Mouse (Mus musculus) adrenal gland, adult 8-10 months (tissue): ENCODE results near the gene Capn5. TPM values are rescaled to one million over a fixed set of nuclear protein-coding genes. Genes with fewer than 3 reads are reported as not detected.

Experiments used
- DNase-seq: peaks from one replicate; pipeline ENCODE4 v3.0.0; 2022
- total RNA-seq, 4 experiments: library from RNA; stranded (reverse); gene quantifications; 2 replicates each; pipeline ENCODE4 v1.2.4; 2022

The Capn5 gene
- total RNA-seq, 4 experiments from 2014 or later, result 6.8 to 11.1 (median 9.8) TPM

GRCm38 (mm10) chr7:98147766-98148165 is 30.3 kb downstream of the Capn5 start:
- peak; percentile 75 for DNase-seq

- DNase-seq, result no peak
Measured at GRCm38 (mm10) chr7:98146447-98146845, 31.6 kb downstream of the Capn5 start.

GRCm38 (mm10) chr7:98145842-98146446 is 32.1 kb downstream of the Capn5 start:
- no peak for DNase-seq

- no peak for DNase-seq
Measured at GRCm38 (mm10) chr7:98145402-98145801, 32.7 kb downstream of the Capn5 start, which contains the start of gene Omp. Omp (minus strand) TSS chr7:98145502.

GRCm38 (mm10) chr7:98142648-98143047 is 35.4 kb downstream of the Capn5 start:
- DNase-seq, result no peak

GRCm38 (mm10) chr7:98142247-98142646 is 35.8 kb downstream of the Capn5 start:
- DNase-seq, result no peak

GRCm38 (mm10) chr7:98141206-98141605 is 36.9 kb downstream of the Capn5 start:
- no peak for DNase-seq

- DNase-seq, result no peak
Measured at GRCm38 (mm10) chr7:98140597-98140996, 37.5 kb downstream of the Capn5 start.

- no peak for DNase-seq
Measured at GRCm38 (mm10) chr7:98139216-98139615, 38.9 kb downstream of the Capn5 start.

GRCm38 (mm10) chr7:98137995-98138394 is 40.1 kb downstream of the Capn5 start:
- DNase-seq, result no peak

- no peak for DNase-seq
Measured at GRCm38 (mm10) chr7:98137583-98137982, 40.5 kb downstream of the Capn5 start.

GRCm38 (mm10) chr7:98131751-98132150 is 46.3 kb downstream of the Capn5 start:
- DNase-seq, result no peak

- no peak for DNase-seq
Measured at GRCm38 (mm10) chr7:98125473-98125872, 52.6 kb downstream of the Capn5 start.

- DNase-seq, result no peak
Measured at GRCm38 (mm10) chr7:98124701-98125100, 53.4 kb downstream of the Capn5 start.

GRCm38 (mm10) chr7:98121673-98122072 is 56.4 kb downstream of the Capn5 start:
- no peak for DNase-seq

- DNase-seq, result peak; percentile 82
Measured at GRCm38 (mm10) chr7:98121241-98121640, 56.8 kb downstream of the Capn5 start.

GRCm38 (mm10) chr7:98120325-98120724 is 57.7 kb downstream of the Capn5 start:
- peak; percentile 63 for DNase-seq

- no peak for DNase-seq
Measured at GRCm38 (mm10) chr7:98119961-98120232, 58.2 kb downstream of the Capn5 start.

- peak; percentile 92 for DNase-seq
Measured at GRCm38 (mm10) chr7:98119179-98119960, 58.7 kb downstream of the Capn5 start, which contains the start of gene Myo7a. Myo7a (minus strand) TSS chr7:98119524.

- DNase-seq, result peak; percentile 76
Measured at GRCm38 (mm10) chr7:98117012-98117660, 60.9 kb downstream of the Capn5 start.

- no peak for DNase-seq
Measured at GRCm38 (mm10) chr7:98114656-98115055, 63.4 kb downstream of the Capn5 start.

GRCm38 (mm10) chr7:98111233-98111632 is 66.8 kb downstream of the Capn5 start:
- DNase-seq, result no peak

- no peak for DNase-seq
Measured at GRCm38 (mm10) chr7:98109771-98110170, 68.3 kb downstream of the Capn5 start.
